Mouse (Mus musculus): ENCODE data around the gene Ky.

- TF ChIP-seq POLR2A (IDR thresholded peaks at IDR 0.05; ENCODE audit: borderline replicate concordance, control insufficient read depth, low read depth, low read length): no peak
- TF ChIP-seq CTCF (IDR thresholded peaks at IDR 0.05; ENCODE audit: control insufficient read depth, insufficient read depth, low read length): no peak
Observed at GRCm38 (mm10) chr9:102462251-102462650, 43.3 kb upstream of the Ky start.

Measured in bone marrow, adult 2 months (tissue).